Mouse (Mus musculus) natural killer cell, adult 2 months (primary cell): ENCODE data around the gene Pik3r6.

Experiments
- DNase-seq, 2 experiments: peaks; one replicate each; pipeline ENCODE4 v3.0.0; 2022; ENCODE audit warnings: low spot score in 2 of 2

Pik3r6 gene

DNA sequence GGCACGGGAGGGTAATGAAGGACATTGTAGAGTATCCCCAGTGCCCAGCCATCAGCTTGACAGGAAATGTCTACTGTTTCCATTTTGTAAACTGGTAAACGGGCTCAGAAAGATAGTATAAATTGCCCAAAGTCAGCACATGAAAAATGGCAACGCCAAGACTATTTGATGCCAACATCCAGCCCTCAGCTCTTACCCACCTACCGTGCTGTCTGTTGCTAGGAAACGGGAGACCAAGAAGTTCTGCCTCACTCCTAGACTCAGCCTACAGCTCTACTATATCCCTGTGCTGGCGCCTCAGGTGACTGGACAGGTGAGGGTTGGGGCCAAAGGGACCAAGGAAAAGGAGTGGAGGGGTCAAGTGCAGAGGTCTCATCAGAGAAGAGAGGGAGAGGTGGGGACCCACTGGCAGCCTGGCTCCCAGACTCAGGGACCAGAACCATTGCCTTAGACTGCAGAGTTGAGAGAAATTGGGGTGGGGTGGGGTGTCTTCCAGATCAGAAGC lies 31.2 kb downstream of the Pik3r6 start:
- no peak for DNase-seq

GRCm38 (mm10) chr11:68536026-68536425 lies 33.2 kb downstream of the Pik3r6 start:
- no peak for DNase-seq

DNA sequence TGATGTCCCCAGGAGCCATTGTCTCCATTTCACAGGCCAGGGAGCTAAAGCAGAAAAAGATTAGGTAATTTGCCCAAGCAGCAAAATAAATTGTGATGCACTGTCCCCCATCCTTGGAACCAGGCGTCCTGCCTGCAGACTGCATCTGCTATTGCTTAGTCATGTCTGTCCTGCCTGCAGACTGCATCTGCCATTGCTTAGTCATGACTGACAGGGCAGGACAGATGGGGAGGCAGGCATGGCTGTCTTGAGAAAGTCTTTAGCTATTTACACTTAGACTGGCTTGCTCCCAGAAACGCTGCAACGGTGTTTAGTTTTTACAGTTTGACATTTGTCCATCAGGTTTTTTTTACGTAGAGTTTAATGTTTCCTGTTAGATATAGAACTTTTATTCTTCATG lies 33.6 kb downstream of the Pik3r6 start:
- DNase-seq: no peak

- DNase-seq: no peak
Measured at GRCm38 (mm10) chr11:68539621-68540020, 36.8 kb downstream of the Pik3r6 start.

DNA sequence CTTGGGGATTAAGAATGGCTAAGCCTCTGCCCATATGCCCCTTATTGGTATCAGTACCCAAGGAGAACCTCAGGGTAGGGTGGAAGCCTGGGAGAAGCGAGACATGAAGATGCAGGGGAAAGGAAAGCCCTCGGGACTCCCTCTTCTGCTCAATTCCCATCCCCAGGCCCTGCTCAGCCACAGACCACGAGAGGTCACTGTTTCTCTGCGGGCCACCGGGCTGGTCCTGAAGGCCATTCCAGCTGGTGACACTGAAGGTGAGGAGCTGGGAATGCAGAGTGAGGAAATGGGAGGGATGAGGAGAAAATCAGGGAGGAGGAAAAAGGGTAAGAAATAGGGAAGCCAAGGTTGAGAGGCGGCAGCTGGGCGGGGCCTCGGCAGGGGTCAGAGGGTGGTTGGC lies 41.7 kb downstream of the Pik3r6 start:
- no peak for DNase-seq

DNA sequence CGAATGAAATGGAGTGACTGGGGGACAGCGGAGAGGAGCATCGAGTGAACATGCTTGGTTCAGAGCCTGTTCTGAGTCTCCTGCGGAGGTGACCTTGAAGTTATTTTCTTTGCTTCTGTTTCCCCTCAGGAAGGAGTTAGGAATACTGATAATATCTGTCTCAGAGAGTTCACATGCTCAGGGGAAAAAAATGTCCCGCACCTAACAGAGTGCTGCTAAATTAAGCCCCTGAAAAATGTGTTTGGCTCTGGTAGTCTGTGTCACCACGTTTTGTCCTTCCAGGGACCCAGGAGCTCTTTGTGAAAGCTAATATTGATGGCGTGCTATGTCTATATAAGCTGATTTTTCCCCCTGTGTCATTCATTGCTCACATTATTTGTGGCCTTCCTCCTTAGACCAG lies 42.4 kb downstream of the Pik3r6 start:
- DNase-seq: no peak

- DNase-seq: peak; percentile 75 to 87
Measured at GRCm38 (mm10) chr11:68545682-68546222, 42.9 kb downstream of the Pik3r6 start.

DNA sequence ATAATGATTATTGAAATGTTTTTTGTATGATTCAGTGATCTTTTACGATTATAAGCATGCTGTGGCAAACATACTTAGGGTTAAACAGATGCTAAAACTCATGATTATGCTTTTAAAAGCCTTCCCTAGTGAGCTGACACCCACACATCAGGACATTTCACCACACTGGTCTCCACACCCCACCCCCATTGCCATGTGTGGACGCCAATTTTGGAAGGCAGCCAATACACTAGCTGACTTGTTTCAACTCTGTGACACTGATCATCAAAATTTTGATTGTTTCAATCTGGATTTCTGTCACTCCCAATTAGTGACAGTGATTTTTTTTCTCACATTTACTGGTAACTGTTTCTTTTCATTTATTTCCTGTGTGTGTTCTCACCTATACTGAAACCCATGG lies 44.7 kb downstream of the Pik3r6 start:
- peak; percentile 23 to 50 for DNase-seq

DNA sequence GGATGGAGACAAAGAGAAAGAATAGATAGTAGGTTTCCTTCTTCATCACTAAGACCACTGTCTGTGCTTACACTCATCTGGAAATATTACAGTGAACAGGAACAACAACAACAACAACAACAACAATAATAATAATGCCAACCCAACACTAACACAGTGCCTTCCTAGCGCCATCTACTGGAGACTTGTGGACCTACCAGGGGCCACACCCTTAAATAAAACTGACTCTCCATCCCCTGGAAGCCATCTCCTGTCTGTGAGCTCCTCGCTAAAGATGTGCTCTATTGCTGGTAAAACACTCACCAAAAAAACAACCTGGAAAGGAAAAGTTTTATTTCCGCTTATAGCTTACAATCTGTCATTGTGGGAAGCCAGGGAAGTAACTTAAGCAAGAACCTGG lies 46.8 kb downstream of the Pik3r6 start:
- peak in 1 of 2 experiments; percentile 18 for DNase-seq

GRCm38 (mm10) chr11:68550358-68550757 lies 47.5 kb downstream of the Pik3r6 start:
- no peak for DNase-seq

- peak; percentile 26 to 39 for DNase-seq
Measured at GRCm38 (mm10) chr11:68553981-68554471, 51.2 kb downstream of the Pik3r6 start.

DNA sequence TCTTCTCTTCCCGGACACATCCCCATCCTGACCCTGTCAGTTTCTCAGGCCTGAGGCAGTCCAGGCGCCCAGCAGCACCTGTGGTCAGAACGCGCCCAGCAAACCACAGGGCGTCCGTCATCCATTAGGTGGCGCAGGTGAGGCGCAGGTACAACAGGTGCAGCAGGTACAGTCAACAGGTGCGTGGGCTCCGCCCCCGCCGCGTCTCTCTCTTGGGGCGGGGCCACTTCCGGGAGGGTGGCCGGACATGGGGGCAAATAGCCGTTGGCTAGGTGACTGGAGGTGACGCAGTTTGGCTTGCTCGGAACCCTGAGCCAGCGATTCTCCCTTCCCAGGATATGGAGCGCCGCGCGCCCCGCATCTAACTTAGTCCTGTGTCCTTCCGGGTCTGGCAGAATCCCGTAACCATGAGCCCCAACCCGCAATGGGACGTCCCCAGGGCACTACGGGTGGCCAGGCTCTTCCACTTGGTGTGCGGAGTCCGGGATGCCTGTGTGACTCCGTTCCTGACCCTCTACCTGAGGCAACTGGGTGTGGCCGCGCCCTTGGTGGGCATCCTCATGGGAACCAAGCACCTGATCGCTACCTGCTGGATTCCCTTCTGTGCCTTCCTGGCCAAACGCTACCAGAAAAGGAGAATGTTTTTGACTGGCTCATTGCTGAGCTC lies 53.2 kb downstream of the Pik3r6 start, which contains the start of gene Mfsd6l:
Mfsd6l (plus strand) TSS at position 269 of the 667 bp plus-strand sequence.
- no peak for DNase-seq

- DNase-seq: no peak
Measured at GRCm38 (mm10) chr11:68559546-68559945, 56.7 kb downstream of the Pik3r6 start.

DNA sequence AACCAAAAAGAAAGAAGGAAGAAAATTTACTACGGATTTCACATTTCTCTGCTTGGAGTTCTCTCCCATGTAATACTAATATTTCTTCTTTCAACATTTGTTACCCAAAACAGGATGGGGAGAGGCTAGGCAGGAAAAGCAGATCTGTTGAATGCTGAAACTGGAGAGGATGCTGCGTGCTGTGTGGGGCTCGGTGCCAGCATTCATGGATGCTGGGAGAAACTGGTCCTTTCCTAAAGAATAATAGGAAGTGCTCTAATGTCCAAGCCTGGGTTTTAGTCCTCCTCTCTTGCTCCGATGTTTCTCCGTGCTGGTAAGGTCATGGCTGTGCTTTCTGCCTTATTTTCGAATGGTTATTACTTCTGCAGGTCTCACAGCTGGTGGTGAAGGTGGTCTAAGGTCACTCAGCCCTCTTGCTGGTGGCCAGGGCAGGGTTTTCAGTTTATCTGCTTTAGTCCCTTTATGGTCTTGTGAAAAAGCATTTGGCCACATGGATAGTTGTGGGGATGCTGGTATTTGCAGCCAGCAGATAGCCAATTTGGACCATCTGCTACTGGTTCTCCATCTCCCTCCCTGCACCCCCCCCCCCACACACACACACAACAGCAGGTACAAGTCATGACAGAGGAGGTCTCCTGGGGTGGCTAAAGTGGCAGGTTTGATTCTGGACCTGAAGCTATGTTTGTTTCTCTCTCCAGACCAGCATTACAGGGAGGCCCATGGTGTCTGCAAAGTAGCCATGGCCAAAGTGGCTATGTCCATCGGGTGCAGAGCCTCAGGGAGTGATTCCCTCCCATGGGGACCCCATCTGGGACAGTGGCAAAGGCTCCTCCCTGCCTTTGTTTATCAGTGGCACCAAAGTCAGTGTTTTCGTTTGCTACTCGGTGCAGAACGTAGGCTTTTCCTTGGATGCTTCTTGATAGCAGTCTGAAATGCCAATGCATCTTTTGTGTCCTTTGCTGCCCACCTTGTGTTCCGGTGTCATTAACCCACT lies 59.4 kb downstream of the Pik3r6 start:
- no peak for DNase-seq

- no peak for DNase-seq
Measured at GRCm38 (mm10) chr11:68564356-68565031, 61.7 kb downstream of the Pik3r6 start.

- DNase-seq: no peak
Measured at GRCm38 (mm10) chr11:68565032-68565429, 62.2 kb downstream of the Pik3r6 start.

DNA sequence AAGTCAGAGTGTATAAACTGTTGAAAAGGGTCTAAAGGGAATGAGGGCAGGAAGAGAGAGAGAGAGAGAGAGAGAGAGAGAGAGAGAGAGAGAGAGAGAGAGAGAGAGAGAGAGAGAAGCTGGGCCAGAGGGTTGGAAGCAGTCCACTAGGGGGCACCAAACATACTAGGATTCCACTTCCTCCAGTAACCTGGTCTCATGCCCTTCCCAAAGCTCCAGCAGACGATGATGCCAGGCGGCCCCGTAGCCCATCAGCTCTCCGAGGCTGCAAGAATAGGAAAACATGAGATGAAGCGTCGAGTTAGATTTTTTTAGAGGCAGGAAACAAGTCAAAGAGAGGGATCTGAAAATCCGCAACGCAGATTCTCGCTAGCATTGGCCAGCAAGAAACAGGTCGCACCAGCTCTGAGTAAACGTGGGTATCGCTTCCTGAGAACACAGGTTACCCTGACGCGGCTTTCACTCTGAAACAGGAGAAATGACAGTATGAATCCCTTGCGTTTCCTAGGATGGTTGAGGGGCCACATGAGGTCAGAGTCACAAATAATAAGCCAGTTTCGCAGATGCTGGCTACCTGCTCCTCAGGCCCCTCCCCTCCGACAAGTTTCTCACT lies 63.7 kb downstream of the Pik3r6 start:
- peak; percentile 16 to 28 for DNase-seq

DNA sequence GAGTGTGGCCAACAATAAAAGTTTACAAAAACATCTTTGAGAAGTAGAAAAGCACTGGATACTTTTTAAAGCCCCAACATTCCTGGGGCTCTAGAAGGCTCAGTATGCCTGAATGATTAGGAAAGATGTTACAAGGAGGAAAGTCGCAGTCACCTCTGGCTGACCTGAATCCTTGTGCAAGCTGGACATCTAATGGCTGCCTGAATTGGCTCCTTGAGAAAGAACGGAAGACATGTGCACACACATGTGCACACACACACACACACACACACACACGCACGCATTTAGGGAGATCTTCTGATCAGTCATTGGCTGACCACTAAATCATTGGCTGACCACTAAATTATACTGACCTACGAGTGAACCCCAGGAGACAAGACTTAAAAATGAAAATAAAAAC lies 68.0 kb downstream of the Pik3r6 start:
- DNase-seq: no peak

DNA sequence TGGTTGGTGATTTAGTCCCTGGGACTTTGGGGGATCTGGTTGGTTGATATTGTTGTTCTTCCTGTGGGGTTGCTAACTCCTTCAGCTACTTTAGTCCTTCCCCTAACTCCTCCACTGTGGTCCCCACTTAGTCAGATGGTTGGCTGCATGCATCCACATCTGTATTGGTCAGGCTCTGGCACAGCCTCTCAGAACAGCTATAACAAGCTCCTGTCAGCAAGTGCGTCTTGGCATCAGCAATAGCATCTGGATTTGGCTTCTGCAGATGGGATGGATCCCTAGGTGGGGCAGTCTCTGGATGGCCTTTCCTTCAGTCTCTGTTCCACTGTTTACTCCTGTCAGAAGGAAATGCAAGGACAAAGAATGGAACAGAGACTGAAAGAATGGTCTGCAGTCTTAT lies 74.3 kb downstream of the Pik3r6 start:
- no peak for DNase-seq

DNA sequence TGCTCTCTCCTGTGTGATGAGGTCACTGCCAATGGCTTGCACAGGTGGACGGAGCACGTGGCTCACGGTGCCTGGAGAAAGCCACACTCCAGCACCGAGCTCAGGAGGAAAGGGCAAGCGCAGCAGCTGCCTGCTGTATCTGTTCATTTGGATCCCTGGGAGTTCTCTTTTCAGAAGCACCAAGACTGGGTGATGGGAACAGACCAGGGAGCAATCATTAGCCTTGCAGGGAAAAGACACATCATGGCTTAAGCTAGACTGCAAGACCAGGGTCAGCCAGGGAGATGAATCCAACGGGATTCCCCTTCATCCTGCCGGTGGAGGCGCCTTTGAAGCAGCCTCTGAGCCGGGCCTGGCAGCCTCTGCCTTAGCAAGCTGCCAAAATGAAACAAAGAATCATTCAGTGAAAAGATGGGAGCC lies 76.7 kb downstream of the Pik3r6 start:
- no peak for DNase-seq

- no peak for DNase-seq
Measured at GRCm38 (mm10) chr11:68580566-68580965, 77.7 kb downstream of the Pik3r6 start.
